Mouse (Mus musculus): ENCODE measurements at regions not wholly inside any gene's neighbourhood (a gene's known extent, or its start where the extent isn't known, plus 50 kb on each side); places are given as distances from the start of the nearest gene placed in this dataset.

GRCm38 (mm10) chr16:10098511-10098910 is 71.5 kb upstream of the Rpl39l start:
- no peak for DNase-seq (ENCODE audit: low spot score)

DNA sequence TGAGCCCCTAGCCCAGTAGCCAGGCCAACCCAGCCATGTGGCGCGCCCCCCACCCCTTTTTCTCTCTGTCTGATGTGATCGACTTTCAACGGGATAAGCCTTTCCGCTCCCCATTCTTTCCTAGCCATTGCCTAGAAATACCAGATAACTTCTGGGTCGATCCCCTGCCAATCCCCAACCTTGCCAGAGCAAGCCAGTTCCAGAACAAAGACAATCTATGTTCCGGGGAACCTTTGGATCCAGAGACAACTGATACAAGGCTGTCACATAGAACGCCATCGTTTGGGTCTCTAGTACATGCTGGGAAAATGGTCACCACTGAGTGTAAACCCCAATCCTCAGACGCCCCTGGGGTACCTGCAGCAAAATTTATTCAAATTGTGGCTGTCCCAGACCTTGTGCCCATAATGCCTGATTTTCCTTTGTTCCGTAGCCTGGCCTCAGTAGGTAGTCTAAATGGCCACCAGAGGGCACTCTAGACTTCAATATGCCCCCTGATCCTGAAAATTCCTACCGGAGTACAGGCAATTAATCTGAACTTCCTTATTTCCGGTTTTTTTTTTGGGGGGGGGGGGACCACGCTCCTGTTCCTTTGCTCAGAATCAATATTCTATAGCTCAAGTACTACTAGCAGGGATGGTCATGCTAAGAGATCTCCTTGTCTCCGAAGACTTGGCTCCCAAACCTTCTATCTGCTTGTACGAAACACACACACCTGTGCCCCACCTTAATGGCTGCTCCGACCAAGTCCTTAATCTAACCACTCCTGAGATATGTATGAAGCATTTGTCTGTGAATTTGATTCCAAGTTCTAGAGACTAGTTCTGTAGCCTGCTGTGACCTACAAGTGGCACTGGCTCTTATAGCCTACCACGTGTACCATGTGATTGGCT is 81.3 kb upstream of the Rpl39l start:
- no peak for DNase-seq (ENCODE audit: low spot score)

GRCm38 (mm10) chr16:10086341-10086740 is 83.7 kb upstream of the Rpl39l start:
- DNase-seq (ENCODE audit: low spot score): no peak

DNA sequence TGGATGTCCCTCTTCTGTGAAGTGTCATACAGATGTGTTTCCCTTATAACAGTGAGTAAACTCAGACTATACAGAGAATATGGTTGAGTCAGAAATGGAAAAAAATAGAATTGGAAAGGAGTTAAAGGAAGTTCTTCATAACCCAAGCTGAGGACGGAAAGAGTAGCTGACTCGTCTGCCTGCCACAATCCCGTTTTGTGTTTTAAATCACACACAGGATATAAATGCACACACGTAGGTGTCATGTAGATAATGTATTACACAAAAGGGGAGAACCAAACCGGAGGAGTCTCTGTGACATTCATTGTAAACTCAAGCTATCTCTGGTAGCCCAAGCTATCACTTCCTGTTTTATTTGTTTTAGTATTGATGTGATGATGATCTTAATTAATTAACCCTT is 84.6 kb upstream of the Rpl39l start:
- DNase-seq (ENCODE audit: low spot score): no peak

DNA sequence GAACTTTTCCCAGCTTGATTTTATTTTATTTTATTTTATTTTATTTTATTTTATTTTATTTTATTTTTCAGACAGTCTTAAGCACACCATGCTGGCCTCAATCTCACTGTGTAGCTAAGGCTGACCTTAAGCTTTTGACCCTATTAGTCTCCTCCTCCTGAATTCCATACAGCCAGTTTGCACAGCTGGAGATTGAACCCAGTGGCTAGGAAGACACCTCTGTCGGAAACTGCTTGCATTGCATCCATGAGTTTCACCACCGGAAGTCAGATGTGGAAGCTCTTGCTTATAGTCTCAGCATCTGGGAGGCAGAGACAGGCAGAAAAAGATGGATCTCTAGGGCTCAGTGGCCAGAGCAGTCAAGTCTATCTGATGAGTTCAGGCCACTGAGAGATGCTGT is 86.4 kb upstream of the Grin2a start:
- no peak for DNase-seq (ENCODE audit: low spot score)

GRCm38 (mm10) chr16:10080121-10080679 is 84.8 kb upstream of the Grin2a start:
- no peak for DNase-seq (ENCODE audit: low spot score)

DNA sequence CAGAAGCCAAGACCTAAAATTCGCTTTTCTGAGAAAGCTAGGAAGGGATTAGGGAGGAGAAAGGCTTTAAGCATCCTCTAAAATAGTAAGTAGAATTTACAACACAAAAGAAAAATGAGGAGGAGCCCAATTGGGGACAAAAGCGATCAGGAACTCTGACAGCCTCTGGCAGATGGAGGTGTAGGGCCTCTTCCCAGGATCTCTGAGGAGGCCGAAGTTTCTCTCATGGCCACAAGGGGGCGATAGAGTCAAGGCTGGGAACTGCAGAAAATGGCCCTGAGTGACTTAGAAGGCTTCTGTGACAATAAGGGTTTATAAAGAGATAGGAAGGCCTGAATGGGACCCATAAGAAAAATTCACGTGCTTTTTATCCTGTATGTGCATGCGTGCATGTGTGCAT is 77.8 kb upstream of the Grin2a start:
- DNase-seq (ENCODE audit: low spot score): peak; percentile 29

DNA sequence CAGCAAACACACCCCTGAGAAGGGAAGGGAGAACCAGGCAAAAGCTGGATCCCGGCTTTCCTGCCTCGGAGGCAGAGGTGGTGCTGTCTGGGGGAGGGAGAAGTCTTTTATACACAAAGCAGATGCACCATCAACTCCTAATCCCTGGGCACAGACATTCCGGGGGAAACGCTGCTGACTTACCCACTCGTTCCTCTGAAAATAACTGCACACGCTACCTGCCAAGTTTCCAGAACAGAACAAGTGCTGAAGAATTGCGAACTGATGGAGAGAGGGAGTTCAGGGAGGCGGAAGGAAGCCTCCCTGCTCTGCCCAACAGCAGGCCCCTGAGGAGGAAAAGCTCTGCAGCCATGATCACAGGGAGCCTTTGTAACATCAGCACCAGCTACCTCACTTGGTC is 68.1 kb upstream of the Grin2a start:
- DNase-seq (ENCODE audit: low spot score): no peak

DNA sequence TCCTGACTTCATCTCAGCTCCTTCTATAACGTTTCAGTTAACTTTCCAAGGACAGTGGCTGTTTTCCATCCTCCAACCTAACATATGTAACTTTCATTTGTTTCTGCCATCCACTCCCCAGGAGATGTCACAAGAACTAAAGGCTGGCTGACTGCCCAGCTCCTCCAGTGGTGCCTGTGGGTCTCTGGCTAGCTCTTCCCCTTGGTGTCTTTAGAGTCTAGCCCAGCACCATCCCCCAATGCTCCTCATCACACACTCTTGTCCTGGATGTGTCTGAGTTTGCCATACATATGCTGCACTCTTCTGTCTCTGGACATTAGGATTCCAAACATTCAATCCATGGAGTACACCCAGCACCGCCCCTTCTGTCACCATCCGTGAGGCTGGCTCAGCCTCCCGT is 62.7 kb upstream of the Grin2a start:
- no peak for DNase-seq (ENCODE audit: low spot score)

Measured in ovary, postnatal 36 days (tissue).